Mouse (Mus musculus): Measurements from ENCODE around the gene Ulk4.

GRCm38 (mm10) chr9:121038396-121038795 is 238.6 kb downstream of the Ulk4 start:
- TF ChIP-seq CTCF (IDR thresholded peaks at IDR 0.05; ENCODE audit: extremely low read depth, insufficient read depth, low read length) (no peak), POLR2A (IDR thresholded peaks at IDR 0.05; ENCODE audit: extremely low read depth, insufficient read depth, low read length) (no peak)
